Mouse (Mus musculus) intestine, embryonic 15.5 days (tissue): ENCODE measurements around the gene Vdac2. TPM values are rescaled to one million over a fixed set of nuclear protein-coding genes. Genes with fewer than 3 reads are reported as not detected.
A peak's percentile ranks its signal among the peaks of the same experiment; 100 is the strongest.

ENCODE experiments used
- ATAC-seq: fragments of 200-750 bp; cut with Nextera tagmentation; 2 replicates; pipeline ENCODE4 v1.8.0; 2017; ENCODE audit warnings: moderate TSS enrichment, moderate library complexity
- H3K27ac ChIP-seq: fragments of 300-500 bp; sonication (generic); 2 replicates; pipeline ENCODE4 v1.5.1; 2015; ENCODE audit warnings: mild to moderate bottlenecking, inconsistent platforms
- H3K27me3 ChIP-seq: fragments of 300-500 bp; sonication (generic); replicated peaks from 2 replicates; pipeline ENCODE4 v1.6.1; 2015; ENCODE audit warnings: inconsistent platforms
- H3K36me3 ChIP-seq: fragments of 300-500 bp; sonication (generic); 2 replicates; pipeline ENCODE4 v1.6.1; 2015; ENCODE audit warnings: inconsistent platforms
- H3K4me1 ChIP-seq: fragments of 300-500 bp; sonication (generic); replicated peaks from 2 replicates; pipeline ENCODE4 v1.6.1; 2015; ENCODE audit warnings: inconsistent platforms
- H3K4me2 ChIP-seq: fragments of 300-500 bp; sonication (generic); replicated peaks from 2 replicates; pipeline ENCODE4 v1.6.1; 2015; ENCODE audit warnings: mild to moderate bottlenecking, inconsistent platforms
- H3K4me3 ChIP-seq: fragments of 300-500 bp; sonication (generic); replicated peaks from 2 replicates; pipeline ENCODE4 v1.5.1; 2015; ENCODE audit warnings: inconsistent platforms
- H3K9ac ChIP-seq: fragments of 300-500 bp; sonication (generic); 2 replicates; pipeline ENCODE4 v1.6.1; 2015; ENCODE audit warnings: inconsistent platforms
- H3K9me3 ChIP-seq: fragments of 300-500 bp; sonication (generic); 2 replicates; pipeline ENCODE4 v1.6.1; 2016; ENCODE audit warnings: inconsistent platforms
- WGBS: fragments of 180-500 bp; shearing (Covaris S2); methylation state at CpG from one replicate; pipeline ENCODE4 v1.1.7; 2015; 5-methylcytosine and 5-hydroxymethylcytosine counted together
- polyA plus RNA-seq: library from polyadenylated mRNA; unstranded; fragments of >200 nt; fragmentation: Nextera tagmentation; extraction: Ambion mirVana; gene quantifications from 2 replicates; pipeline ENCODE4 v1.2.1, GENCODE M21; 2015

Gene Vdac2
- polyA plus RNA-seq, 1 experiment from 2014 or later, result 384 TPM

- no peaks in the 10 kb centered on the region for H3K9me3 ChIP-seq
- H3K4me3 ChIP-seq, result no peak overlapping the region
- peak overlapping the region; percentile 75 for H3K27ac ChIP-seq
- peak; percentile 89 for ATAC-seq
- no peak overlapping the region for H3K4me2 ChIP-seq
- H3K4me1 ChIP-seq, result no peaks in the 10 kb centered on the region
- peaks cover 2% of the 10 kb centered on the region; the same call in 1 of the 2 replicates for H3K36me3 ChIP-seq
- H3K9ac ChIP-seq, result no peak overlapping the region
- no peaks in the 10 kb centered on the region for H3K27me3 ChIP-seq
- 55% methylated on average over 3 of the region's 3 CpGs for WGBS
Measured at GRCm38 (mm10) chr14:21806631-21807160, 18.3 kb upstream of the Vdac2 start.

GRCm38 (mm10) chr14:21808208-21808922 lies 16.7 kb upstream of the Vdac2 start:
- H3K36me3 ChIP-seq, result no peaks in the 10 kb centered on the region
- H3K4me1 ChIP-seq, result no peaks in the 10 kb centered on the region
- peak; percentile 40; the same call in 1 of the 2 replicates for ATAC-seq
- H3K9ac ChIP-seq, result no peak overlapping the region
- no peak overlapping the region for H3K4me3 ChIP-seq
- H3K27me3 ChIP-seq, result no peaks in the 10 kb centered on the region
- H3K27ac ChIP-seq, result no peak overlapping the region
- WGBS, result 64% methylated on average over 8 of the region's 8 CpGs
- no peaks in the 10 kb centered on the region for H3K9me3 ChIP-seq
- no peak overlapping the region for H3K4me2 ChIP-seq

- Histone ChIP-seq H3K4me3 (no peak overlapping the region), H3K9ac (no peak overlapping the region), H3K27me3 (no peaks in the 10 kb centered on the region), H3K9me3 (no peaks in the 10 kb centered on the region), H3K4me1 (no peaks in the 10 kb centered on the region), H3K27ac (no peak overlapping the region), H3K4me2 (no peak overlapping the region), H3K36me3 (no peaks in the 10 kb centered on the region)
- no peak for ATAC-seq
- WGBS, result 89% methylated on average over 2 of the region's 2 CpGs
Measured at GRCm38 (mm10) chr14:21809418-21809817, 15.6 kb upstream of the Vdac2 start.

DNA sequence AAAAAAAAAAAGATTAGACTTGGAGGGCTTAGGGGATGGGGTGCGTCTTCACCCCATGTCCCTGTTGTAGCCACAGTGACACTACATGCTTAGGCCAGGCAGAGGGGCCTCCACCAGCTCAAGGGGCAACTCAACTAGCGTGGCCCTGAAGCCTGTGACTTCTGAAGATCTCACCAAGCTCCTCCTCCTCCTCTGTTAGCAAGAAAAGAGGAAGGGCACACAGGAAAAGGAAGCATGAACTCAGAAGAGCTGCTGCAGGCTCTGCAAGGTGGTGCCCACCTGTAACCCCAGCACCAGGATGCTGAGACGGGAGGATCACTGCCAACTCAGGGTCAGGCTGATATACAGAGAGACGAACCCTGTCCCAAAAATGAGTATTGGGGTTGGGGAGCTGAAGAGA lies 13.7 kb upstream of the Vdac2 start:
- no peak for ATAC-seq
- H3K9ac ChIP-seq, result no peak overlapping the region
- no peak overlapping the region for H3K4me3 ChIP-seq
- 87% methylated on average over 4 of the region's 4 CpGs for WGBS
- no peak overlapping the region for H3K27ac ChIP-seq
- no peaks in the 10 kb centered on the region for H3K27me3 ChIP-seq
- H3K36me3 ChIP-seq, result no peaks in the 10 kb centered on the region
- H3K4me1 ChIP-seq, result peaks cover 3% of the 10 kb centered on the region
- no peaks in the 10 kb centered on the region for H3K9me3 ChIP-seq
- H3K4me2 ChIP-seq, result no peak overlapping the region

- no peaks in the 10 kb centered on the region for H3K9me3 ChIP-seq
- no peak for ATAC-seq
- H3K4me1 ChIP-seq, result peaks cover 8% of the 10 kb centered on the region
- H3K27me3 ChIP-seq, result no peaks in the 10 kb centered on the region
- H3K4me2 ChIP-seq, result no peak overlapping the region
- no peak overlapping the region for H3K4me3 ChIP-seq
- 88% methylated on average over 10 of the region's 10 CpGs for WGBS
- no peaks in the 10 kb centered on the region for H3K36me3 ChIP-seq
- H3K27ac ChIP-seq, result no peak overlapping the region
- H3K9ac ChIP-seq, result no peak overlapping the region
Measured at GRCm38 (mm10) chr14:21811744-21812393, 13.2 kb upstream of the Vdac2 start.

GRCm38 (mm10) chr14:21812590-21813162 lies 12.4 kb upstream of the Vdac2 start:
- no peak overlapping the region for H3K4me3 ChIP-seq
- ATAC-seq, result peak; percentile 37; the same call in 1 of the 2 replicates
- H3K36me3 ChIP-seq, result no peaks in the 10 kb centered on the region
- H3K27ac ChIP-seq, result no peak overlapping the region
- no peaks in the 10 kb centered on the region for H3K9me3 ChIP-seq
- H3K27me3 ChIP-seq, result no peaks in the 10 kb centered on the region
- H3K9ac ChIP-seq, result no peak overlapping the region
- H3K4me2 ChIP-seq, result no peak overlapping the region
- 24% methylated on average over 14 of the region's 14 CpGs for WGBS
- H3K4me1 ChIP-seq, result peaks cover 8% of the 10 kb centered on the region

GRCm38 (mm10) chr14:21813216-21813615 lies 11.8 kb upstream of the Vdac2 start:
- peaks cover 8% of the 10 kb centered on the region for H3K4me1 ChIP-seq
- no peak for ATAC-seq
- 75% methylated on average over 4 of the region's 4 CpGs for WGBS

DNA sequence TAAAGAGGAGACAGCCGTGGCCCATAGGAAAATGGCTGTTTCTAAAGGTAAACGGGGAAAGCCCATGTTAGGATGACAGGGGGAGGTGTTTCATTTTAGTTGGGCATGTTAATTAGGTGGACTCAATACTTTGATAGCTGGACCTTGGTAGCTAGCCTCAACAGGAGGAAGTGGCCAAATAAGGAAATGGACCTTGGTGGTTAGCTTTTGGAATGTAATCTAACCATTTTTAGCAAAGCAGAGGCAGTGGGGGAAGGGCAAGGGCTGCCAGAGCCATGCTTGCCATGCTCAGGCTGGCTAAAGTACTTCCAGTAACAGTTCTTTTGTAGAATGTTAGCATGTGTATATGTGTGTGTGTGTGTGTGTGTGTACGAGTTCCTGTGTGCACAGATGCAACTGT lies 11.2 kb upstream of the Vdac2 start:
- no peak for ATAC-seq
- H3K4me1 ChIP-seq, result peaks cover 8% of the 10 kb centered on the region
- WGBS, result 83% methylated on average over 3 of the region's 3 CpGs

More at GRCm38 (mm10) chr14:21813216-21813615, 11.8 kb upstream of the Vdac2 start:
- H3K27me3 ChIP-seq, result no peaks in the 10 kb centered on the region
- no peak overlapping the region for H3K4me3 ChIP-seq
- H3K9me3 ChIP-seq, result no peaks in the 10 kb centered on the region
- no peak overlapping the region for H3K4me2 ChIP-seq
- no peak overlapping the region for H3K9ac ChIP-seq
- H3K27ac ChIP-seq, result no peak overlapping the region
- no peaks in the 10 kb centered on the region for H3K36me3 ChIP-seq

GRCm38 (mm10) chr14:21814606-21815005 lies 10.4 kb upstream of the Vdac2 start:
- ATAC-seq, result no peak
- H3K27ac ChIP-seq, result no peak overlapping the region
- no peaks in the 10 kb centered on the region for H3K36me3 ChIP-seq
- WGBS, result 91% methylated on average over 4 of the region's 4 CpGs
- no peaks in the 10 kb centered on the region for H3K9me3 ChIP-seq
- H3K4me2 ChIP-seq, result no peak overlapping the region
- peaks cover 8% of the 10 kb centered on the region for H3K4me1 ChIP-seq
- no peaks in the 10 kb centered on the region for H3K27me3 ChIP-seq
- H3K4me3 ChIP-seq, result no peak overlapping the region
- no peak overlapping the region for H3K9ac ChIP-seq

More for the DNA sequence above, 11.2 kb upstream of the Vdac2 start:
- no peak overlapping the region for H3K4me2 ChIP-seq
- no peaks in the 10 kb centered on the region for H3K9me3 ChIP-seq
- H3K27me3 ChIP-seq, result no peaks in the 10 kb centered on the region
- no peak overlapping the region for H3K9ac ChIP-seq
- H3K27ac ChIP-seq, result no peak overlapping the region
- no peaks in the 10 kb centered on the region for H3K36me3 ChIP-seq
- H3K4me3 ChIP-seq, result no peak overlapping the region

DNA sequence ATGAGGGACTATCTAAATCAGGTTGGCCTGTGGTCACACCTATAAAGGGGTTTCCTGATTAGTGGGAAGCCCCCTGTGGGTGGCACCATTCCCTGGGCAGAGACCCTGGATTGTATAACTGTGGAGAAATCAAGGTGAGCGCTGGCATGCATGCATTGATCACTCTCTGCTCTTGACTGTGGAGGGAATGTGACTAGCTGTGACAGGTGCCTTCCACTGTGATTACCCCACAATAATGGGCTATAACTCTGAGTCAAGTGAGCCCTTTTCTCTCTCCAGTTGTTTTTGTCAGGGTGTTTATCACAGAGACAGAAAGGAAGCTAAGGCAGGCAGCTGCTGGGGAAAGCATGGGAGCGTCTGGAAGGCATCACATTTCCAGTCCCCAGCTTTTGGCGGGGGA lies 8.8 kb upstream of the Vdac2 start:
- 60% methylated on average over 3 of the region's 3 CpGs for WGBS
- no peaks in the 10 kb centered on the region for H3K36me3 ChIP-seq
- no peaks in the 10 kb centered on the region for H3K27me3 ChIP-seq
- H3K27ac ChIP-seq, result no peak overlapping the region
- H3K9me3 ChIP-seq, result no peaks in the 10 kb centered on the region
- H3K9ac ChIP-seq, result no peak overlapping the region
- H3K4me1 ChIP-seq, result peaks cover 8% of the 10 kb centered on the region
- H3K4me2 ChIP-seq, result no peak overlapping the region
- H3K4me3 ChIP-seq, result no peak overlapping the region
- ATAC-seq, result no peak

DNA sequence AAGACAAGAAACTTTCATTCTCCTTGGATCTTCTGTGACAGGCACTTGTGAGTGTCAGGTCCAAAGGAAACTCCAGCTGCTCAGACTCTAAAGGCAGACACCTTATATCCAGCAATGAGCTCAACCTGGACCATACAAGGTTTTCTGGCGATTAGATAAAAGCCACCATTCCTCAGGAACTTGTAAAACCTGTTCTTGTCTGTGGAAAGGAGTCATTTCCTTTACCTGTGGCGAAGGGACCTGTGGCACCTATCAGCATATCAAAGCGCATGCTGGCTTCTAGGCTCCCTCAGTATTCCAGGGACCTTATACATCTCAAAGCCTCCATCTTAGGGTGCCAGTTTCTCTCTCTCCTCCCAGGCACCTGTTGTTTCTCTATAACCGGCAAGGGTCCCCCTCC lies 7.6 kb upstream of the Vdac2 start:
- Histone ChIP-seq H3K9ac (no peak overlapping the region), H3K9me3 (no peaks in the 10 kb centered on the region), H3K27me3 (no peaks in the 10 kb centered on the region), H3K27ac (peak overlapping the region; percentile 49), H3K4me2 (no peak overlapping the region), H3K4me3 (no peak overlapping the region), H3K4me1 (peaks cover 8% of the 10 kb centered on the region), H3K36me3 (no peaks in the 10 kb centered on the region)
- ATAC-seq, result peak; percentile 77
- 37% methylated on average over 4 of the region's 4 CpGs for WGBS

- Histone ChIP-seq H3K27ac (no peak overlapping the region), H3K36me3 (no peaks in the 10 kb centered on the region), H3K4me3 (no peak overlapping the region), H3K9me3 (no peaks in the 10 kb centered on the region), H3K27me3 (no peaks in the 10 kb centered on the region), H3K9ac (no peak overlapping the region), H3K4me1 (peaks cover 30% of the 10 kb centered on the region), H3K4me2 (no peak overlapping the region)
- no peak for ATAC-seq
- WGBS, result 94% methylated on average over 4 of the region's 4 CpGs
Measured at GRCm38 (mm10) chr14:21820880-21821505, 4.0 kb upstream of the Vdac2 start.
